Mouse (Mus musculus) heart, postnatal 0 days (tissue): ENCODE measurements around the gene Cd244a.

Source experiments
- CTCF ChIP-seq: IDR thresholded peaks from 2 replicates; pipeline ENCODE4 v1.5.1; 2016; ENCODE audit warnings: antibody characterized with exemption, control low read depth, low read depth
- EP300 ChIP-seq: IDR thresholded peaks from 2 replicates; pipeline ENCODE4 v1.6.1; 2016; ENCODE audit warnings: antibody characterized with exemption, low read depth

- no peak for TF ChIP-seq CTCF
- TF ChIP-seq EP300, result no peak
Observed at GRCm38 (mm10) chr1:171606656-171607055, 47.7 kb downstream of the Cd244a start.
